Mouse (Mus musculus): ENCODE data around the gene Col9a1. TPM values are rescaled to one million over a fixed set of nuclear protein-coding genes. Genes with fewer than 3 reads are reported as not detected.

Gene Col9a1
- polyA plus RNA-seq, 1 experiment from 2014 or later, result 0.86 TPM

DNA sequence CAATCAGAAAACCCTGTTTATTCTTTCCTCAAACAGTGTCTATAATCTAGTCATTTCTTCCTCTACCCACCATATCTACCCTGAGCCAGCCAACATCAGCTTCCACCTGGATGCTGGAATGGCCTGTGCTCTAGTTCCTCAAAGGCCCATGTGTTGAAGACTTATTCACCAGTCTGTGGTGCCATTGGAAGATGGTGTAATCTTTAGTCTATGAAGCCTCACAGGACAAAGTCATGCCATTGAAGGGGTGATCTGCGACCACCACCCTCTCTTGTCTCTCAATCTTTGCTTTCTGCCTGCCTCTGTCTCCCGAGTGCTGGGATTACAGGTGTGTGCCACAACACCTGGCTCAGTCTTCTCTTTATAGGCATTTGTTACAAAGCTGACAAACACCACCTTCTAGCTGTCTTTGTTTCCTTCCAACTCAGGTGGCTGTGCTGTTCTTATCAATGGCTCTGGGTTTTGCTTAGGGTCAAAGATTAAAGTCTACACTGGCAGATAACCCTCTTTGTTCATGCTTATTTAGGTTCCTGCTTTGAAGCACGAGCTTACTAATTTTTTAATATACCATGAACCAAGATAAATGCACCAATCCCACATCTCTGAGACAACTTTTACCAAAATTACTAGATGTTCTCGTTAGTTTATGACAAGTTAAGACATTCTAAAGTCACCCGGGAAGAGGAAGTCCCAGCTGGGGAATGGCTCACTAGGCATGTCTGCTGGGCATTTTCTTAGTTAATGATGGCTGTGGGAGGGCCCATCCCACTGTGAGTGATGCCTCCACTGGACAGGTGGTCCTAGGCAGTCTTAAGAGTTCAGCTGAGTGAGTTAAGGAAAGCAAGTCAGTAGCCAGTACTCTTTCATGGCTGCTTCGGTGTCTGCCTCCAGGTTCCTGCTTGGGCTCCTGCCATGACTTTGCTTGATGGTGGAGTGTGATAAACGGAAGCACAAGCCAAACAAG lies 117.9 kb downstream of the Col9a1 start:
- Histone ChIP-seq H3K4me2 (ENCODE audit: low read length) (no peak overlapping the region), H3K4me3 (replicated peaks; ENCODE audit: low read depth, low read length) (no peak overlapping the region), H3K27me3 (ENCODE audit: control insufficient read depth, insufficient read depth, low read length) (no peaks in the 10 kb centered on the region), H3K9ac (replicated peaks; ENCODE audit: low read length) (no peak overlapping the region), H3K9me3 (ENCODE audit: control insufficient read depth, low read length) (no peaks in the 10 kb centered on the region), H3K36me3 (ENCODE audit: control insufficient read depth, insufficient read depth, low read length) (no peaks in the 10 kb centered on the region), H3K4me1 (ENCODE audit: control insufficient read depth, insufficient read depth, low read length) (no peaks in the 10 kb centered on the region), H3K27ac (replicated peaks; ENCODE audit: low read depth, low read length) (no peak overlapping the region)
- DNase-seq (no peak), ATAC-seq (ENCODE audit: low FRiP score, low TSS enrichment) (no peak)
- WGBS, result 84% methylated on average over 7 of the region's 7 CpGs

DNA sequence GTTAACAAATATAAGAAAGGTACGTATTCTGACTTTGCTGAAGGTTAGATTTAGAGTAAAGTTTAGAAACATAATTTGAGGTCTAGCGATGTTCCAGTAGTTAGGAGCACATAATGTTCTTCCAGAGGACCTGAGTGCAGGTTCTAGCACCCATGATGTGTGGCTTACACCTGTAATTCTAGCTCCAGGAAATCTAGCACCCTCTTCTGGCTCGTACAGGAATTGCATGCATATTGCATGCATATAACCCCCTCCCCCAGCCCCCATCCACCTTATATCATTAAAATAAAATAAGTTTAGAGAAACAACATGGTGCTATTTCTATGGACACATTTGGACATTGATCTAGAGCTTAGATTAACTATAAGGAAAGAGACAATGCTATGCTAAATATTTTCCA lies 123.3 kb downstream of the Col9a1 start:
- DNase-seq, result no peak
- Histone ChIP-seq H3K27me3 (ENCODE audit: control insufficient read depth, insufficient read depth, low read length) (no peaks in the 10 kb centered on the region), H3K9me3 (ENCODE audit: control insufficient read depth, low read length) (no peaks in the 10 kb centered on the region), H3K9ac (replicated peaks; ENCODE audit: low read length) (no peak overlapping the region), H3K4me1 (ENCODE audit: control insufficient read depth, insufficient read depth, low read length) (no peaks in the 10 kb centered on the region), H3K4me3 (replicated peaks; ENCODE audit: low read depth, low read length) (no peak overlapping the region), H3K27ac (replicated peaks; ENCODE audit: low read depth, low read length) (no peak overlapping the region), H3K4me2 (ENCODE audit: low read length) (no peak overlapping the region), H3K36me3 (ENCODE audit: control insufficient read depth, insufficient read depth, low read length) (no peaks in the 10 kb centered on the region)
- ATAC-seq (ENCODE audit: low FRiP score, low TSS enrichment), result no peak
- 91% methylated on average over 3 of the region's 3 CpGs for WGBS

Other genes starting within 250 kb of the Col9a1 start
- gene Sdhaf4, start 172.0 kb upstream of the Col9a1 start, polyA plus RNA-seq (2014; fragmentation: Nextera tagmentation; extraction: Ambion mirVana), result 115 and 124 TPM in 2 replicates
- gene Fam135a, start 77.3 kb upstream of the Col9a1 start, polyA plus RNA-seq (2014; fragmentation: Nextera tagmentation; extraction: Ambion mirVana), result 29.5 and 35.4 TPM in 2 replicates

Measured in midbrain, embryonic 14.5 days (tissue).